Mouse (Mus musculus) c-Kit-positive CD71-positive TER-119-negative erythroid progenitor cells, embryonic 14.5 days (primary cell): ENCODE data around the gene Ntn4.

ENCODE experiments used
- DNase-seq: peaks from one replicate; pipeline ENCODE4 v3.0.0-alpha.2; 2013; ENCODE audit warnings: low read depth

Ntn4 gene

DNA sequence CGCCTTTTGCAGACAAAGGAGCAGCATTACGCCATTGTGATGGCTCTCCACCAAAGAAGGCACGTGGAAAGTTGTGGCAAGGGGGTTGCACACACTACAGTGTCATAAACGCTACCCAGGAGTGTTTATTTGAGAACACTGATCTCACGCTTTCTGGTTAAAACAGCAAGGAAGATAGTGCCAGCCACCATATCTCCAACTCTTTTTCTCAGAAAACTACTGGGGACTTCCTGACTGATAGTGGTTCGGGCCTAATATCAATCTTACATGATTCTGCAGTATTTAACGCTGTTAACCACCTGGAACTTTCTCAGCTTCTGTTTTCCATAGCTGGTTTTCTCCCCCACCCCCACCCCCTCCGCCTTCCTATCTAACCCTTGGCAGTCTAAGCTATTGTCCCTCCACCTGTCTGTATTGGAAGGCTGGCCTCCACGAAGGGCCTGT is 90.8 kb downstream of the Ntn4 start:
- DNase-seq, result peak; percentile 47

DNA sequence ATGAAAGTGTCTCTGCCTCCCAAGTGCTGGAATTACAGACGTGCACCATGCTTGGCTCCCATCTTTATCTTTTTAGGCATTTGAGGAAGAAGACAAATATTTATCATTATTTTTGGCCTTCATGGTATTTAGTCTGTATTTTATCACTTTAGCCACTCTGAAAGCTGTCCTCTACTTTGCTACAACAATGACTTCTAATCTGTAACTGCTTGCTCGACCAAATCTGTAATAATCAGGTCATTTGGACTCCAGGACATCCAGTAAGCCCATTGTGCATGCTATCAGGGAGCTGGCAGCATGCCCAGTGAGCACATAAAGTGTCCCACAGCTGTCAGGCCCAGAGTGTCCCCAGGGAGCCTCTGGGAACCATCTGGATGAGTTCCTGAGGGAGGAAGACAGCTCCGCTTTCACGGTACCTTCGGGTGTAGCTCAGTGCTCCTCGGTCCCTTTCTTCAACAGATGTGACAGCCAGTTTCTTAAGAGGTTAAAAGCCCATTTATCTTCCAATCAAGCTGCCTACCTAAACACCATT is 95.7 kb downstream of the Ntn4 start:
- no peak for DNase-seq

DNA sequence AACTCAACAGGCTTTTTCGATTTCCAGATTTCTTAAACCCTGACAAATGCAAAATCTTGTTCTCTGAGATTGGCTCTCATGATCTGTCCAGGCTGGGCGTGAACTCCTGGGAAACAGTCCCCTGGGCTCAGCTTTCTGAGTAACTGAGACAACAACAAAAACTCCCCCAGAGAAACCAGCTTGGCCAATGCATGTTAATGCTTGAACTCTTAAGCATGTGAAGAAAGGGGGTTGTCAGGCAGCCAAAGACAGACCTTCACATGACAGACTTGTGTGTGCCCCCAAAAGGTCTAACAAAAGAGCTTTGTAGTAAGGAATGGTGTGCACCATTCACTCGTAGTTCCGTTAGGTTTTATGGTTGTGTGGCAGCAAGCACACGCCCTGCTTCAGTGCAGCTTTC is 96.6 kb downstream of the Ntn4 start:
- no peak for DNase-seq

DNA sequence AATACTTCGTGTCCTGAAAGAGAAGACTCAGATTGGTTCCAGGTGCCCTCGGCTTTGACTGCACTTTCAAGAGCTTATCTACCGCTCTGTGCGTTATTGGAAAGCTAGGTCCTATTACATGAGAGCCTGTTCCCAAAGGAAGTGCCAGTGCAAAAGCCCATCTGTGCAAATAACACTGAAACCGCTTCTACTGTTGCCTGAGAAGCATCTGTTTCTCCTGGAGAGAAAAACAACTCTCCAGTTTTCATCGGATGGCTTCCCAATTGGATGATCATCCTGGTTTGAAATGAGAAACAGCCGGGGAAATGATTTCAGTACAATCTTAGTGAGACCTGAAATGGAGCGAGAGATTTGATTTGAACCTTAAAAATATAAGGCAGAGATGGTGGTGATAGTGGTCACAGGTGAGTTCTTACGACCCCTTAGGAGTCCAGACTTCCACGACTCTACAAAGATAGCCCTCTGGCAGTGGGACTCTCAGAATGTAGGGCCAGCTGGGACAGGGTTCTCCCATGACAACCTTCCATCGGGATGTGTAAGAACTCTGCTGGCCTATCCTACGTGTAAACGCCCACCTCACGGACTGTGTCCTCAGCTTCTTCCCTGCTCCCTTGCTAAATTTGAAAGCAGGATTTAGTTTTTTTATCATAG is 101.1 kb downstream of the Ntn4 start:
- no peak for DNase-seq

DNA sequence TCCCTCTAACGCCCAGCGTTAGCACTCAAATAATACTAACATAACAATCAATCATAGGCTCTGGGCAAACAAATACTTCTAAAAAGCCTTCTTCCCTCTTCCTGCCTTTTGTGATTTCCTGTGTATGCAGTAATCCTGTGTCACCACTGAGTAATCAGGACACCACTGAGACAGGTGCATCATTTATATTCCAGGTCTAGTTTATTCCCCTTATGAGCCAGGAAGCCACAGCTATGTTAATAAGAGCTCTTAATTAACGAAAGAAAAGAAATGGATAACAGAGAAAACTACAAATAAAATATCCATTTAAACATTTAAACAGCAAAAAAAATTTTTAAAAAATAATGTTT is 101.6 kb downstream of the Ntn4 start:
- DNase-seq, result no peak

DNA sequence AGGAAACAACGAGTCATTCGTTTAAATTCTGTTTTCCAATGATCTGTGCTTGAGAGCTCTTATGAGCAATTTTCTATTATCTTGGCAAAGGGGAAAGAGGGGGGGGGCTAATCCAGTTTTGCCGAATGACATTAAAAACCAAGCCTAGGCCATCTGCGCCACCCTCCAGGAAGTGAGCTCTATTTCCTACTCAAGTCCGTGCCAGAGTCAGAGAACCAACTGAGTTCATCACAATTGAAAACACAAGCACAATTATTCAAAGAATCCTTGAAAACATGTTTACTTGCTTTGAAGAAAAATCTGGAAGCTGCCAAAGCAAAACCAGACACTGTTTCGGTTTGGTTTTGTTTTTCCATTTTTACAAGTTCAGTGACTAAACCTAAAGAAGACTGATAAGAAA is 102.1 kb downstream of the Ntn4 start:
- no peak for DNase-seq

DNA sequence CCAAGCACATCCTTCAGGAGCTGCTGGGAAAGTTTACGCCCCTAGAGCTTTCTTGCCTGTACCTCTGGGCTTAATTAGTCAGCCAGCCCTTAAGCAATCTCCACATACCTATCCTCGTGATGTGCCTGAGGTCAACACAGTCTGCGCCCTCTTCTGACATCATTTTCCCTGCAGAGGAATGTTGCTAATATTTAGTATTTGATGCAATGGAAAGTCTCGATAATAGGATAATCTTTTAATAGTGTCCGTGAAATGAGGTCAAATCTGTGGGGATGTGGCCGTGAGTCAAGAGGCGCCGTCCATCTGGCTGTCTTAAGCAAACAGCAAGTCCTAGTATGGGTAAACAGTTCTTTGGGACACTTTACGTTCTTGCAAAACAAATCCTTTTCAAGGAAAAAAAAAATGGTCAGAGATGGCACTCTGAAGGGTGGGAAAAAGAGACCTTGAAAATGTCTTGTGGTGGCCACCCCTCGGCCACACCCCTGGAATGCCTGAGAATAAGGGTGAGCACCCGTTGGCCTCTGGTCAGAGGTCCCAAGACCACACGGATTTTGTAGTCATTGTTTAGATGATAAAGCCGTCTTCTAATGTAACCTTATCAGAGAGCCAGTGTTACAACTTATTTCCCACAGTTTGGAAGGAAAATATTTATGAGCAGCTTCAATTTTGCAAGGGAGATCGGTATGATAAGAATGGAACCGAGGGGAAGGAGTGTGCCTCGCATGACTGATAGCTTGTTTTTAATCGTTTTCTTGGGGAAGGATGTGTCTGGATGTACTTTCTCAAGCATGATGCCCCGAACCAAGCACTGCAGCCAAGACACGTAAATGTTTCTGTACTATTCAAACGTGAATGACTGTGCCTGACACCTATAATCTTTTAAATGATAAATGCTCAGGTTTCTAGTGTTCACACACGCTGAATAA is 109.0 kb downstream of the Ntn4 start:
- no peak for DNase-seq

DNA sequence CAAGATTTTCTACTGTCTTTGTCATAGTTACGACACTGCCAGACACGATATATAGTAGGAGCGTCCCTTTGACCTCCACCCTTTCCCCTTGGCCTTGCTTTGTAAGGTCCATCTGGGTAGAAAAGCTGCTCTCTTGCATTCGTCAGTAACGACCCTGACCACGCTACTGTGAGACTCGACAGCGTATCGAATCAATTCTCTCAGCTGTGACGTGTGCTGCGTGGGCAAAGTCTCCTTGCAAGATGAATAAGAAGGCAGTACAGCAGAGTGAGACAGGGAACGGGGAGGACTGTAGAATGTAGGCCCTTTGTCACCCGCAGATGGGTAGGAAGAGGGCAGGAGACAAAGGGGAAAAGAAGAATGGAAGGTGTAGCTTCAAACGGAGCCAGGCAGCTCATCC is 110.8 kb downstream of the Ntn4 start:
- no peak for DNase-seq

DNA sequence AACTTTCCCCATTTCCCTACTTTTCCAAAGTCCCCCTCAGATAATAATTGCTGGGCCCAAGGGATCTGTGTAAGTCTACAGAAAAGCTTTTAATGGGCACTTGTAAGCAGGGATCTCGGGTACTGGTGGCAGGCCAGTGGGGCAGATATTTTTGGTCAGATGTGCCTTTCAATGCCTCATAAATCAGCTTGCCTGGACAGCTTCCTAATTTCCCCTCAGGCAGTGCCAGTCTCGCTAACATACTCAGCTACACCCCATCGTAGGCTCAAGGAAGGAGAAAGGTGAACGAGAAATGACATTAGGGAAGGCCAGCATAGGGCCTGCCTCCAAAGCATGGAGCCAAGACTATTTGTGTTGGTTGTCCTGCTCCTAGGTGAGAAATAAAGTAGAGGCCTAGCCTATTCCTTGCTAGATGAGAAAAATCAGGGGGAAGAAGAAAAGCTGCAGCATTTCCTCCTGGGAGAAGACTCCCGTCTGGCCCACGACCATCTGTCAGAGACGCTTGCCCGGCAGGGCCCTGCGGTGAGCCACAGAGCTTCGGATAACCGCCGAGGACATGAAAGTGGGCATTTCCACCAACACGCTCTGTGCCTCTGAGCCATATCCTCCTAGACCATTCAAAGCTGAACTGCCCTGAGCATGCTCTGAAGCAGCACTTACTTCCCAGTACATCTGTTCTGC is 113.4 kb downstream of the Ntn4 start:
- DNase-seq, result no peak

DNA sequence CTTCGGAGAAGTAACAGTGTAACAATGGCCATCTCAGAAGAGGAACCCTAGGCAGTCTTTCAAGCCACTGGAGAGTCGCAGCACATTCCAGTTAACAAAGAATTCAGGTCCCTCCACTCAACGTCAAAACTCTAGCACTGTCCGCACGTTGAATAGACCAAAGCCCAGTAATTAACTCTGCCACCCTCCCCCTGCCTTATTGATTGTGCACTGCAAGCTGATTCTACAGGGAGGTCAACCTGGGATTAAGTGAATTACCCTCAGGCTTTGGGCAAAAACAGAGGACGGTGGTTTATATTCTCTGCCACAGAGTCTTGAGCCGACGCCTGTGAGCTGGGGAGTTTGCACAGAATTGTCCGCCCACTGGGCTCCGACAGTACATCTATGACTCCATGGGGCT is 115.7 kb downstream of the Ntn4 start:
- DNase-seq, result no peak

DNA sequence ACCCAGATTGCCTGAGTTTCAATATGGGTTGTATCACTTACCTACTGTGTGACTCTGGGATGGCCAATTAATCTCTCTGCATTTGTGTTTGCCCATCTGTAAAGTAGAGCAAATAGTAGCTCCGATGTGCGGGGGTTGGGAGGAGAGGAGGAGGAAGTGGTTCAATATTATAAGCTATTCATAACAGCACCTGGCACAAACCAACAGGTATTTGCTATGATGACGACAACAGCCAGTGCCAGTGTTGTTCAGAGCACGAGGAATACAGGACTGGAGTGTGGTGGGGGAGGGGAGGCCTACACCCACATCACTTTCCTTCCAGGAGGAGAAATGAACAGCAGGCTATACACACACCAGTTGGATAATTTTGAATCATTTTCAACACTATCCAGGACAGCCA is 119.2 kb downstream of the Ntn4 start:
- no peak for DNase-seq

DNA sequence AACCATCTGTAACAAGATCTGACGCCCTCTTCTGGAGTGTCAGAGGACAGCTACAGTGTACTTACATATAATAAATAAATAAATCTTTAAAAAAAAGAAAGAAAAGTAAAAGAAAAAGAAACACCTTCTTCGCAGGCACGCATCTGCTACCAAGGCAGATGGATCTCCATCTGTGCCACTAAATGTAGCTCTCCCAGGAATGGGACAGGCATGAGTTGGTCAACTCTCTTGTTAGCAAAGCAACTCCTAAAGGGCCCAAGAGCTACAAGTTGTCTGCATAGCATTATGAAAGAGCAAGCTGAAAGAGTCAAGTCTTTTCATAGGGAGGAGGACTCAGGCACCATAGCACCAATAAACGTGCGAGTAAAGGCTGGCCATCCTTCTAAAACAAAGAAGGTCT is 119.9 kb downstream of the Ntn4 start:
- DNase-seq, result no peak

DNA sequence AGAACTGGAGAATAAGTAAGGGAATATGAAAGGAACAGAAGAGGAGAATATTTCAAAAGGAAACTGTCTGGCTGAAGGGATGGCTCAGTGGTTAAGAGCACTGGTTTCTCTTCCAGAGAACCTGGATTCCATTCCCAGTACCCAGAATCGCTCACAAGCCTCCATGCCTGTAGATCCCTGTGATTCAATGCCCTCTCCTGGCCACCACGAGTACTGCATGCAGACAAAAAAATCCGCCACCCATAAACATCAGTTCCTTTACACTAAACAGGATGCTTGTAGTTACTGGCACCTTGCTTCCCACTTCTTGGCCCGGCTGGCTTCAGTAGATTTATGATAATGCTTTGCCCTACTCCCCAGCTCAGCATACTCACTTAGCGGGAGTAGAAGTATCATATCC is 122.6 kb downstream of the Ntn4 start:
- DNase-seq, result peak; percentile 48

DNA sequence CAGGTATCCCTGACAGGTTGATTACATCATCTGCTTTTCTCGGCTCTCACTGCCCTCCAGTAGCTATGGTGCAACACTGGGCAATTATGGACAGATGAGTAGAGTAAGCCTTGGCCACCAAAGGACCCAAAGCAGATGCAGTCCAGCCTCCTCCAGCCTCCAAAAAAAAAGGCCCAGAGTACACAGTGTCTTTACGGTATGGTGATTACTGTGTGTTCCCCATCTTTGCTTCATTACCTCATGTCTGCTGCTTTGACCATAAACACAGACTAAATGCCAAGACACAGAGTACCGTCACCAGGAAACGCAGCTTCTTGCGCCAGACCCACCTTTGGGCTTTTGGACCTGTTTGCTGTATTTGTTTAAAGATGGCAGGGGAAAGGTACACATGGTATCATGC is 125.7 kb downstream of the Ntn4 start:
- no peak for DNase-seq

DNA sequence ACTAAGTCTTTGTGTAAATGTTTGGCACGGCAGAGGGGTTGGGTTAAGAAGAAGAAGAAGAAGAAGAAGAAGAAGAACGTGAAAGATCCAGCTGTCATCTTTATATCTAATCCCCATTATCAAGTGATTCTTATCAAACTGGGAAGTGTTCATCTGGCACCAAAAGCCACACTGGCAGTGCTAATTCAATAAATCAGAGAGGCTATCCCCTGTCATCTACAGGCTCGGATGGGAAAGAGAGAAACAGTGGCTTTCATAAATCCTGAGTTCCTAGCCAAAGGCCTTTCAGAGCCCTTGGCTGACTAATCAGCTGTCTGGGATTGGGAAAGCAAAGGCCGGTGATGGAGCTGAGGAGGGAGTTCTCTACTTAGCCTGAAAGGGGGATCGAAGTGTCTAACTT is 126.8 kb downstream of the Ntn4 start:
- DNase-seq, result no peak

DNA sequence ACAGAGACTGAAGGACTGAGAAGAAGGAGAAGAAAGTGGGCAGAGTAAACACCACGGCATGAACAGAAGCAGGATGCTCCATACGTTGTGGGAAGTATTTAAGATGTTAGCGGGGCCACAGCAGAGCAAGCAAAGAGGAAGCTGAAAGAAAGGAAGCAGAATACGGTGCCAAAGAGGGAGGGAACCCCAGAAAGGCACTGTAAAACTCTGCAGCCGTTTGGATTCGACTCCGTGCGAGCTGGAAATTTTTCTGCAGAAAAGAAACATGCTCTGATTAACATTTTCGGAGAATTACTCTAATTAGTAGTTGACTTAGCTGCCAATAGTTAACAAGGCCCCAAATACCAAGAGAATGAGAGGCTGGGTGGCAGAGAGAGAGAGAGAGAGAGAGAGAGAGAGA is 127.7 kb downstream of the Ntn4 start:
- no peak for DNase-seq

DNA sequence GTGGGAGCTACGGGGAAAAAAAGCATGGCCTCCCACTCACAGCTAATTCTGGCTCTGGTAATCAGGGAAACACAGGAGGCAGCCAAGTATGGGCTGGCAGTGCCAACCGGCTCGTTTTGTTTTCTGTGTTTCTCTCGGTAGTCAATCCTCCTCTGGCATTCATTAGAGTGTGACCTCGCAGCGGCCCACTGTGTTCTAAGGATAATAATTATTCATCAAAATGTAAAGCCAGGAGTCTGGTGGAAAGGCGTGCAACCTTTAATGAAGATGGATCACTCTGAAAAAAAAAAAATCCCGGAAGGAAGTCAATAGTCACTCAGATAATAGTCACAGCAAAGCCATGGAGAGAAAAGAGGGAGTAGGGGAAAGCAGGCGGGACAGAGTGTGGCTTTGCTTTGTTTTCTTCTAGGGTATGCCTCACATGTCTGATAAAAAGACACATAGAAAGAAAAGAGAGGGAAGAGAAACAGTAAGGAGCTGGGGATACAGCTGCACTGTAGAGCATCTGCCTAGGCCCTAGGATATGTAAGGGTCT is 131.5 kb downstream of the Ntn4 start:
- DNase-seq, result no peak

DNA sequence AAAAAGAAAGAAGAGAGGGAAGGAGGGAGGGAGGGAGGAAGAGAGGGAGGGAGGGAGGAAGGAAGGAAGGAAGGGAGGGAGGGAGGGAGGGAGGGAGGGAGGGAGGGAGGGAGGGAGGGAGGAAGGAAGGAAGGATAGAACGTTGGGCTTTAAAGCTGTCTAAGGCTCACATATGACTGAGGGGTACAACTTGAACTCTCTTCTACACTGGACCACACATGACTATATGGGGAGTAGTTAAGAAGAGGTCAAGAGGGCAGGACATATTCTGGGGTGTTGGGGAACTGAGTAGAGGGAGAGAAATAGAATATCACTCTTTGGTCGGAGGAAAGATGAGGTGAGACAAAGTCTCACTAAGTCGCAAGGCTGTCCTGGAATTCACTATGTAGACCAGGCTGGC is 132.0 kb downstream of the Ntn4 start:
- DNase-seq, result no peak

DNA sequence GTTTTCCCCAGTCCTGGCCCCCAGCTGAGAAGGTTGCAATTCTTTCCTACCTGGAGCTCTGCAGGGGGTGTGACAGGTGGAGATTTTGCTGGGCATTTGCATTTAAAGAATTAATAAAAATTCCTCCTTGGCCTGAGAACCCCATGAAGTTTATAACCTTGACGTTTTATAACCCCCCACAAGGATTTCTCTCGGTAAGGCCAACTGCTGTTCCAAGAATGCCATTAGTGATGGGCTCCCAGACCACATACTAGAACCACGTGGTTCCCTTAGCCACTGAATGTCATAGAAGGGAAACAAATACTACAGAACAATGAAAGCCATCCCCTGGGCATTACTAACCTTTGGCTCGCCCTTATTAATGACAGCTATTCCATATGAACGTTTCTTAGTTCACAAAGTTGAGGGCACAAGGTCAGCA is 136.3 kb downstream of the Ntn4 start:
- no peak for DNase-seq

DNA sequence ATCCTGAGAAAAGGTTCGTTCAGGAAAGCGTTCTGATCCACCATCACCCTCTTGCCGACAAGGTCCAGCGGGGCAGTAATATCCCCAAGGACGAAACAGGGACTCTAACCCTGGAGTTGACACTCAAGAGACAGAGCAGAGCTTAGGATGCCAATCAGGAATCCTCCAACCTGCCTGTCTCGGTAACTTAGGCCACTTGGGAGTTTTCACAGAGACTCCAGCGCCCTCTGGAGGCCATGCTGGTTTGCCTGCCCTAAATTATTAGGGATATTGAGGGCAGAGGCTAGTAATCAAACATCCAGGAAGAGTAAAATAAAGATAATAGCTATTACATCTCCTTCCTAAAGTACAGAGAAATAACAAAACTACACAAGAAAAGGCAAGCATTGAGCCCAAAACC is 136.9 kb downstream of the Ntn4 start:
- peak; percentile 30 for DNase-seq

DNA sequence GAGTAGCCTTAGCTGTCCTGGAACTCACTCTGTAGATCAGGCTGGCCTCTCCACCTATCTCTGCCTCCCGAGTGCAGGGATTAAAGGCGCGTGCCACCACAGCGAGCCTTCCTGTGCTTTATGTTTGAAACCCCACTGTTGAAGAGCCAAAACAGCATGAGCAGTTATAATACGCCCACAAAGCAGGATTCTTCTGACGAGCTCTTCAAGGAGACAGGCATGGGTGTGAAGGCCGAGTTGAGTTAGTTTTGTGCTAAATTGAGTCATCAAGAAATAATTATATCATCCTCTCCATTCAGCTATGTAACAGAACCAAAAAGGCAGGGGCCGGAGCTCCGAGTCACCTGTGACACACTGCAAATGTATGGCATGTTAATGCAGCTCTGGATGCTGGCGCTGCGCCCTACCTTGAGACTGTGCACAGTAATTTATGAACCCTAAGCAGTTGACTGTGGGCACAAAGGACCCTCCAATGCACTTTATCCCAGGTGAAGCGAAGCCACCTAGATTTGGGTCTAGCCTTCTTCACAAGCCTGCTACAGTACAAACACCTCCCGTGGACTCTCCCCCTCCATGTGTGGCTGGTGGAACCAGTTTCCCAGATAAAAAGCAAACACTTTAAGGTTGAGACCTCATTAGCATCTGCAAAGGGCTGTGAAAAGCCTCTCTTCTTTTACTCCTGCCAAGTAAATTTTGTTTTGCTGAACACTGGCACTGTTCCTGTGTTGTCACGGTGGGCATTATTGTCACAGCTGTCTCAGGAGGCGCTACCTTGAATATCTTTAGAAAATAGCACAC is 142.9 kb downstream of the Ntn4 start:
- DNase-seq, result no peak
